Mouse (Mus musculus): ENCODE measurements at regions not wholly inside any gene's neighbourhood (a gene's known extent, or its start where the extent isn't known, plus 50 kb on each side); places are given as distances from the start of the nearest gene placed in this dataset.
"Not testable (repeated sequence)": the region's sequence is repeated elsewhere in the genome, so short reads cannot be mapped to it uniquely, and the experiment has no call there.

- Histone ChIP-seq H3K79me2 (ENCODE audit: control insufficient read depth, insufficient read depth, low read length) (no peaks in the 10 kb centered on the region), H3K9ac (ENCODE audit: low read depth, low read length) (no peak overlapping the region), H3K27ac (replicated peaks; ENCODE audit: insufficient read depth, low read depth, low read length) (no peak overlapping the region), H3K36me3 (ENCODE audit: control insufficient read depth, insufficient read depth, low read length) (no peaks in the 10 kb centered on the region), H3K4me1 (ENCODE audit: control insufficient read depth, insufficient read depth, low read length) (no peaks in the 10 kb centered on the region), H3K4me3 (ENCODE audit: insufficient read depth, low read depth, low read length) (no peak overlapping the region), H3K27me3 (ENCODE audit: control insufficient read depth, insufficient read depth, low read length) (no peaks in the 10 kb centered on the region)
- no peak for DNase-seq (ENCODE audit: extremely low read depth, low read depth, low spot score)
- TF ChIP-seq POLR2A (IDR thresholded peaks at IDR 0.05; ENCODE audit: extremely low read depth, insufficient read depth, low read length) (no peak), CTCF (IDR thresholded peaks at IDR 0.05; ENCODE audit: low read depth, low read length) (no peak)
Observed at GRCm38 (mm10) chr4:71316605-71317004, 441.2 kb downstream of the Gm11232 start.

DNA sequence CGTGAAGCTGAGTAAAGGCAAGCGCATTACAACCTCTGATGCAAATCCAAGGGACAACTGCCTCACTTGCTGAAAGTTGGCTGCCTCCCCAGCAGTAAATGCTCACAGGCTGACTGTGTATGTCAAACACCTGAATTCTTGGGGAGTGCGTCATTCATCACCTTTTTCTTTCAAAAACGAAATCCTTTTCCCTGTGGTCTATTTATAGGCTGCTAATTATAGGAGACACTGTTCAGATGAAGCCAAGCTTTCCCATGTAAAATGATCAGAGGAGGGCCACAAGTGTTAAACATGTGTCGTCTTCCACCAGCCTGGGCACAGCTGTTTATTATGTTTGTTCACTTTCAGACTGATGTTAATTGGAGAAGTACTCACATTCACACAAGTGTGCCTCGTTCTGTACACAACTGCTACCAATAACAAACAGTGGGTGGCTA lies 450.6 kb downstream of the Gm11232 start:
- no peak for DNase-seq (ENCODE audit: extremely low read depth, low read depth, low spot score)
- no peak overlapping the region for H3K4me3 ChIP-seq (ENCODE audit: insufficient read depth, low read depth, low read length)
- H3K36me3 ChIP-seq (ENCODE audit: control insufficient read depth, insufficient read depth, low read length) = no peaks in the 10 kb centered on the region
- H3K4me1 ChIP-seq (ENCODE audit: control insufficient read depth, insufficient read depth, low read length) = no peaks in the 10 kb centered on the region
- no peak overlapping the region for H3K27ac ChIP-seq (replicated peaks; ENCODE audit: insufficient read depth, low read depth, low read length)
- no peak overlapping the region for H3K9ac ChIP-seq (ENCODE audit: low read depth, low read length)
- no peaks in the 10 kb centered on the region for H3K27me3 ChIP-seq (ENCODE audit: control insufficient read depth, insufficient read depth, low read length)
- no peak for TF ChIP-seq CTCF (IDR thresholded peaks at IDR 0.05; ENCODE audit: low read depth, low read length)
- no peak for TF ChIP-seq POLR2A (IDR thresholded peaks at IDR 0.05; ENCODE audit: extremely low read depth, insufficient read depth, low read length)
- H3K79me2 ChIP-seq (ENCODE audit: control insufficient read depth, insufficient read depth, low read length) = no peaks in the 10 kb centered on the region
- 76% methylated on average over 6 of the region's 6 CpGs for WGBS

- no peaks in the 10 kb centered on the region for H3K27me3 ChIP-seq (ENCODE audit: control insufficient read depth, insufficient read depth, low read length)
- H3K4me1 ChIP-seq (ENCODE audit: control insufficient read depth, insufficient read depth, low read length) = no peaks in the 10 kb centered on the region
- H3K27ac ChIP-seq (replicated peaks; ENCODE audit: insufficient read depth, low read depth, low read length) = no peak overlapping the region
- DNase-seq (ENCODE audit: extremely low read depth, low read depth, low spot score) = no peak
- H3K4me3 ChIP-seq (ENCODE audit: insufficient read depth, low read depth, low read length) = no peak overlapping the region
- no peak for TF ChIP-seq CTCF (IDR thresholded peaks at IDR 0.05; ENCODE audit: low read depth, low read length)
- TF ChIP-seq POLR2A (IDR thresholded peaks at IDR 0.05; ENCODE audit: extremely low read depth, insufficient read depth, low read length) = no peak
- no peaks in the 10 kb centered on the region for H3K79me2 ChIP-seq (ENCODE audit: control insufficient read depth, insufficient read depth, low read length)
- H3K9ac ChIP-seq (ENCODE audit: low read depth, low read length) = no peak overlapping the region
- WGBS = 91% methylated on average over 6 of the region's 6 CpGs
- no peaks in the 10 kb centered on the region for H3K36me3 ChIP-seq (ENCODE audit: control insufficient read depth, insufficient read depth, low read length)
Observed at GRCm38 (mm10) chr4:71306690-71307089, 451.1 kb downstream of the Gm11232 start.

GRCm38 (mm10) chr4:71295716-71296115 lies 462.0 kb downstream of the Gm11232 start:
- DNase-seq (ENCODE audit: extremely low read depth, low read depth, low spot score) = peak; percentile 27
- H3K4me1 ChIP-seq (ENCODE audit: control insufficient read depth, insufficient read depth, low read length); H3K36me3 ChIP-seq (ENCODE audit: control insufficient read depth, insufficient read depth, low read length); H3K9ac ChIP-seq (ENCODE audit: low read depth, low read length); H3K27ac ChIP-seq (replicated peaks; ENCODE audit: insufficient read depth, low read depth, low read length); H3K27me3 ChIP-seq (ENCODE audit: control insufficient read depth, insufficient read depth, low read length); H3K79me2 ChIP-seq (ENCODE audit: control insufficient read depth, insufficient read depth, low read length); H3K4me3 ChIP-seq (ENCODE audit: insufficient read depth, low read depth, low read length): not testable (repeated sequence)
- 62% methylated on average over 3 of the region's 3 CpGs for WGBS

DNA sequence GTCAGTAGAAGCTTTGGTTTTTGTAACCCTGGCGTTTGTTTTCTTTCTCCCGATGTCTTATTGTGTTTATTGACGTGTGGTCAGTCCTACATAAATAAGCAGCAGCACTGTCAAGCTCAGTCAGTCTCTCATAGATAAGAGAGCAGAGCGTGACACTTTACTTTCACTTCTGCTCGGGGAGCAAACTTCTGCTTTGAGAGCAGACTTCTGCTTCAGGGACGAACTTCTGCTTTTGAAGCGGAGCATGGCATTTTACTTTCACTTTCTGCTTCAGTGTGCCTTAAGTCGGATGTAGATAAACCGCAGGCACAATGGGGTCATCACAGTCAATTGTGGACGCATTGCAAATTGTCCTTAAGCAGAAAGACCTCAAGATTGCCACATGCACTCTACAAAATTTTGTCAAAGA lies 466.0 kb downstream of the Gm11232 start:
- H3K27ac ChIP-seq (replicated peaks; ENCODE audit: insufficient read depth, low read depth, low read length) = no peak overlapping the region
- H3K4me1 ChIP-seq (ENCODE audit: control insufficient read depth, insufficient read depth, low read length) = no peaks in the 10 kb centered on the region
- peak; percentile 61 for DNase-seq (ENCODE audit: extremely low read depth, low read depth, low spot score)

GRCm38 (mm10) chr4:71291111-71291740 lies 466.5 kb downstream of the Gm11232 start:
- H3K27ac ChIP-seq (replicated peaks; ENCODE audit: insufficient read depth, low read depth, low read length); H3K79me2 ChIP-seq (ENCODE audit: control insufficient read depth, insufficient read depth, low read length); H3K9ac ChIP-seq (ENCODE audit: low read depth, low read length); H3K36me3 ChIP-seq (ENCODE audit: control insufficient read depth, insufficient read depth, low read length); H3K27me3 ChIP-seq (ENCODE audit: control insufficient read depth, insufficient read depth, low read length); H3K4me1 ChIP-seq (ENCODE audit: control insufficient read depth, insufficient read depth, low read length); H3K4me3 ChIP-seq (ENCODE audit: insufficient read depth, low read depth, low read length): not testable (repeated sequence)
- 86% methylated on average over 22 of the region's 22 CpGs for WGBS
- peak; percentile 2 for DNase-seq (ENCODE audit: extremely low read depth, low read depth, low spot score)

More for the DNA sequence above, 466.0 kb downstream of the Gm11232 start:
- 67% methylated on average over 10 of the region's 10 CpGs for WGBS
- no peak for TF ChIP-seq POLR2A (IDR thresholded peaks at IDR 0.05; ENCODE audit: extremely low read depth, insufficient read depth, low read length)
- no peak for TF ChIP-seq CTCF (IDR thresholded peaks at IDR 0.05; ENCODE audit: low read depth, low read length)
- no peak overlapping the region for H3K9ac ChIP-seq (ENCODE audit: low read depth, low read length)
- 0 out of 2 replicates have a peak overlapping the region, but pooled peaks have one; percentile 43 for H3K4me3 ChIP-seq (ENCODE audit: insufficient read depth, low read depth, low read length)
- no peaks in the 10 kb centered on the region for H3K27me3 ChIP-seq (ENCODE audit: control insufficient read depth, insufficient read depth, low read length)
- H3K79me2 ChIP-seq (ENCODE audit: control insufficient read depth, insufficient read depth, low read length) = no peaks in the 10 kb centered on the region
- no peaks in the 10 kb centered on the region for H3K36me3 ChIP-seq (ENCODE audit: control insufficient read depth, insufficient read depth, low read length)
